27 mouse cellular contexts compared by ENCODE assay signal in genomic region chr8:69799946-69800345, GRCm38 (mm10). TPM values are rescaled to one million over a fixed set of nuclear protein-coding genes. Genes with fewer than 3 reads are reported as not detected.
A peak's percentile ranks its signal among the peaks of the same experiment; 100 is the strongest.
DNase-seq lines count a peak whose midpoint lies in the region; ATAC-seq and TF ChIP-seq lines count a peak whose summit lies in the region.
"Had no signal": no experiment of that assay in that cellular context is flagged by ENCODE, and none has a peak within 500 bp of the region (broad histone marks: within the 10 kb centered on the region; RNA-seq: fewer than 3 reads in every experiment).

No protein-coding gene starts in this region.

- no peak for TF ChIP-seq EP300 in liver, embryonic 14.5 days (IDR thresholded peaks at IDR 0.05; ENCODE audit: low read depth)

- peak; percentile 3 for DNase-seq in heart, postnatal 4 days
- no peak for DNase-seq in liver, embryonic 14.5 days (ENCODE audit: low read depth in 3 of 3, low spot score in 3 of 3)
- DNase-seq in liver: no peak
- peak; percentile 10 to 50 for DNase-seq in spleen, postnatal 4 days (ENCODE audit: low spot score in 2 of 2)
- DNase-seq in spleen, postnatal 36 days (ENCODE audit: low spot score in 2 of 2): no peak
- DNase-seq: adrenal gland, postnatal 36 days; cerebellum, adult 11-12 months; cerebellum, postnatal 14 days; lung, embryonic 14.5 days; lung, postnatal 36 days; thymus, adult 2 months had no signal

- TF ChIP-seq CTCF in liver, embryonic 14.5 days (IDR thresholded peaks at IDR 0.05; ENCODE audit: low read depth): peak; percentile 14; the same call in 1 of the 2 replicates

- 93% methylated on average over 5 of the region's 5 CpGs for WGBS in heart, embryonic 12.5 days
- whole genome bisulfite sequencing in liver, embryonic 14.5 days (ENCODE audit: insufficient replicate concordance): 88% methylated on average over 5 of the region's 5 CpGs

- ATAC-seq in heart, embryonic 12.5 days (ENCODE audit: insufficient number of reproducible peaks, low FRiP score): no peak
- no peak for ATAC-seq in liver, embryonic 14.5 days (ENCODE audit: insufficient read depth)
- peak; percentile 19; the same call in 1 of the 2 replicates for ATAC-seq in megakaryocyte progenitor cell, adult 5-6 weeks (replicated peaks; ENCODE audit: poor library complexity)
- ATAC-seq: forebrain, embryonic 15.5 days; intestine, embryonic 16.5 days; liver, embryonic 12.5 days had no signal

- no peak overlapping the region for H3K27ac ChIP-seq in heart, embryonic 12.5 days (ENCODE audit: poor library complexity, severe bottlenecking)
- no peak overlapping the region for H3K27ac ChIP-seq in liver, embryonic 14.5 days
- H3K27ac ChIP-seq: embryonic facial prominence, embryonic 13.5 days; forebrain, embryonic 15.5 days; heart, embryonic 13.5 days; hindbrain, embryonic 14.5 days; kidney, postnatal 0 days; liver, embryonic 12.5 days; midbrain, embryonic 10.5 days; neural tube, embryonic 15.5 days had no signal

- H3K27me3 ChIP-seq in heart, embryonic 12.5 days (replicated peaks): no peaks in the 10 kb centered on the region
- H3K27me3 ChIP-seq in liver, embryonic 14.5 days (ENCODE audit: control insufficient read depth, insufficient read depth, low read length): no peaks in the 10 kb centered on the region
- H3K27me3 ChIP-seq: CH12.LX; embryonic facial prominence, embryonic 13.5 days; forebrain, embryonic 15.5 days; heart, embryonic 13.5 days; liver, embryonic 12.5 days; neural tube, embryonic 15.5 days had no signal

- H3K4me1 ChIP-seq in heart, embryonic 12.5 days (replicated peaks): no peaks in the 10 kb centered on the region
- H3K4me1 ChIP-seq in liver, embryonic 14.5 days (replicated peaks; ENCODE audit: control insufficient read depth in 2 of 2, insufficient read depth in 2 of 2, low read length in 1 of 2): no peaks in the 10 kb centered on the region
- H3K4me1 ChIP-seq: embryonic facial prominence, embryonic 13.5 days; forebrain, embryonic 15.5 days; heart, embryonic 13.5 days; liver, embryonic 12.5 days; midbrain, embryonic 10.5 days; neural tube, embryonic 15.5 days had no signal

- H3K36me3 ChIP-seq in heart, embryonic 12.5 days: peaks cover 96% of the 10 kb centered on the region
- H3K36me3 ChIP-seq in liver, embryonic 14.5 days (replicated peaks; ENCODE audit: control insufficient read depth, insufficient read depth, low read depth): peaks cover 87% of the 10 kb centered on the region

- H3K4me2 ChIP-seq in heart, embryonic 12.5 days: no peak overlapping the region
- no peak overlapping the region for H3K4me2 ChIP-seq in liver, embryonic 14.5 days (ENCODE audit: low read depth)
- H3K4me2 ChIP-seq: embryonic facial prominence, embryonic 13.5 days; forebrain, embryonic 15.5 days; heart, embryonic 13.5 days; hindbrain, embryonic 14.5 days; liver, embryonic 12.5 days; lung, embryonic 14.5 days; neural tube, embryonic 15.5 days had no signal

- H3K9ac ChIP-seq in heart, embryonic 12.5 days: no peak overlapping the region
- no peak overlapping the region for H3K9ac ChIP-seq in liver, embryonic 14.5 days (replicated peaks)
- H3K9ac ChIP-seq: embryonic facial prominence, embryonic 13.5 days; forebrain, embryonic 15.5 days; heart, embryonic 13.5 days; hindbrain, embryonic 14.5 days; liver, embryonic 12.5 days; lung, embryonic 14.5 days; neural tube, embryonic 15.5 days had no signal

- H3K4me3 ChIP-seq in heart, embryonic 12.5 days: no peak overlapping the region
- no peak overlapping the region for H3K4me3 ChIP-seq in liver, embryonic 14.5 days (ENCODE audit: insufficient read depth in 1 of 2, low read depth in 2 of 2, low read length in 2 of 2)
- H3K4me3 ChIP-seq: embryonic facial prominence, embryonic 13.5 days; forebrain, embryonic 15.5 days; heart, embryonic 13.5 days; liver, embryonic 12.5 days; midbrain, embryonic 10.5 days; neural tube, embryonic 15.5 days had no signal

- H3K9me3 ChIP-seq in heart, embryonic 12.5 days (replicated peaks): no peaks in the 10 kb centered on the region
- no peaks in the 10 kb centered on the region for H3K9me3 ChIP-seq in liver, embryonic 14.5 days (ENCODE audit: control insufficient read depth, low read length)
- H3K9me3 ChIP-seq: embryonic facial prominence, embryonic 13.5 days; forebrain, embryonic 15.5 days; heart, embryonic 13.5 days; liver, embryonic 12.5 days; midbrain, embryonic 10.5 days; neural tube, embryonic 15.5 days had no signal

RNA-seq across cellular contexts. Expression of gene Gmip, which starts 8.5 kb away (rescaled TPM):
- total RNA-seq in heart, postnatal 4 days (2021): 1 to 10 TPM; 6.1 to 8.1 TPM
- polyA plus RNA-seq in heart, embryonic 12.5 days (2016; fragmentation: Nextera tagmentation; extraction: Ambion mirVana): 8.5 and 8.6 TPM in 2 replicates
- 4.8 and 5.8 TPM in 2 replicates for polyA plus RNA-seq in liver, embryonic 14.5 days (2012; rRNA removed)
- 1.7 and 3.9 TPM in 2 replicates for polyA plus RNA-seq in liver, embryonic 14.5 days (2014; fragmentation: Nextera tagmentation; extraction: Ambion mirVana)
- total RNA-seq in megakaryocyte progenitor cell, adult 5-6 weeks (2015): 17.5 and 27.6 TPM in 2 replicates
- 34.3 and 39.6 TPM in 2 replicates for total RNA-seq in megakaryocyte progenitor cell, adult 5-6 weeks (2017)

RNA-seq across cellular contexts. Expression of gene Zfp866, which starts 9.0 kb away (rescaled TPM):
- 10 to 100 TPM; 19.1 to 19.9 TPM for total RNA-seq in heart, postnatal 4 days (2021)
- polyA plus RNA-seq in heart, embryonic 12.5 days (2016; fragmentation: Nextera tagmentation; extraction: Ambion mirVana): 16.9 and 18.0 TPM in 2 replicates
- polyA plus RNA-seq in liver, embryonic 14.5 days (2012; rRNA removed): 4.6 and 6.0 TPM in 2 replicates
- polyA plus RNA-seq in liver, embryonic 14.5 days (2014; fragmentation: Nextera tagmentation; extraction: Ambion mirVana): 5.8 and 7.2 TPM in 2 replicates
- 17.6 and 18.7 TPM in 2 replicates for total RNA-seq in megakaryocyte progenitor cell, adult 5-6 weeks (2015)
- 17.8 and 28.2 TPM in 2 replicates for total RNA-seq in megakaryocyte progenitor cell, adult 5-6 weeks (2017)

RNA-seq across cellular contexts. Expression of gene Atp13a1, which starts 9.0 kb away (rescaled TPM):
- 10 to 100 TPM; 22.3 to 22.5 TPM for total RNA-seq in heart, postnatal 4 days (2021)
- polyA plus RNA-seq in heart, embryonic 12.5 days (2016; fragmentation: Nextera tagmentation; extraction: Ambion mirVana): 34.4 and 36.7 TPM in 2 replicates
- polyA plus RNA-seq in liver, embryonic 14.5 days (2012; rRNA removed): 19.6 and 24.5 TPM in 2 replicates
- polyA plus RNA-seq in liver, embryonic 14.5 days (2014; fragmentation: Nextera tagmentation; extraction: Ambion mirVana): 14.1 and 15.6 TPM in 2 replicates
- 24.8 and 26.1 TPM in 2 replicates for total RNA-seq in megakaryocyte progenitor cell, adult 5-6 weeks (2015)
- total RNA-seq in megakaryocyte progenitor cell, adult 5-6 weeks (2017): 17.8 and 19.4 TPM in 2 replicates

RNA-seq across cellular contexts. Expression of gene Lpar2, which starts 22.3 kb away (rescaled TPM):
- total RNA-seq in heart, postnatal 4 days (2021): 1 to 10 TPM in 1 of 2 experiments, under 1 TPM in 1; 0.91 to 1.1 TPM
- polyA plus RNA-seq in heart, embryonic 12.5 days (2016; fragmentation: Nextera tagmentation; extraction: Ambion mirVana): 0.32 and 0.36 TPM in 2 replicates
- 0.40 and 0.44 TPM in 2 replicates for polyA plus RNA-seq in liver, embryonic 14.5 days (2012; rRNA removed)
- polyA plus RNA-seq in liver, embryonic 14.5 days (2014; fragmentation: Nextera tagmentation; extraction: Ambion mirVana): 0.04 and 0.06 TPM in 2 replicates
- 6.8 and 8.5 TPM in 2 replicates for total RNA-seq in megakaryocyte progenitor cell, adult 5-6 weeks (2015)
- total RNA-seq in megakaryocyte progenitor cell, adult 5-6 weeks (2017): 1.3 and 1.6 TPM in 2 replicates

RNA-seq across cellular contexts. Expression of gene Gm20422, which starts 25.3 kb away (rescaled TPM):
- total RNA-seq in heart, postnatal 4 days (2021): 1 to 10 TPM; 1.8 to 1.9 TPM
- 0.33 TPM in 1 of 2 replicates, not detected in the other for polyA plus RNA-seq in heart, embryonic 12.5 days (2016; fragmentation: Nextera tagmentation; extraction: Ambion mirVana)
- 0.32 TPM in 1 of 2 replicates, not detected in the other for polyA plus RNA-seq in liver, embryonic 14.5 days (2012; rRNA removed)
- 1.0 TPM in 1 of 2 replicates, not detected in the other for polyA plus RNA-seq in liver, embryonic 14.5 days (2014; fragmentation: Nextera tagmentation; extraction: Ambion mirVana)
- not detected in 2 replicates for total RNA-seq in megakaryocyte progenitor cell, adult 5-6 weeks (2015)
- total RNA-seq in megakaryocyte progenitor cell, adult 5-6 weeks (2017): 0.29 TPM in 1 of 2 replicates, not detected in the other
- total RNA-seq: MEL had no signal
- polyA plus RNA-seq: embryonic facial prominence, embryonic 13.5 days; forebrain, embryonic 15.5 days; gonadal fat pad, adult 2 months; intestine, embryonic 16.5 days; limb, embryonic 11.5 days; liver, embryonic 12.5 days; neural tube, embryonic 15.5 days; small intestine, adult 2 months; thymus, adult 2 months had no signal

Comparison
In these comparisons a context has a peak if more than half of its experiments do, and no peak if none do; other contexts are left out.
1. DNase-seq: peak in heart, postnatal 4 days (single experiment) and spleen, postnatal 4 days (2 of 2); none in liver, embryonic 14.5 days (0 of 3), liver (single experiment) and spleen, postnatal 36 days (0 of 2).